Mouse (Mus musculus): ENCODE results near the gene Pet100.
"Not testable (repeated sequence)": the region's sequence is repeated elsewhere in the genome, so short reads cannot be mapped to it uniquely, and the experiment has no call there.

Pet100 gene

GRCm38 (mm10) chr8:3621199-3621970, at the start of gene Pet100, which contains the start of gene Xab2:
Pet100 (plus strand) TSS chr8:3621548.
Xab2 (minus strand) TSS chr8:3621316.
- DNase-seq, result peak; percentile 99

GRCm38 (mm10) chr8:3574546-3574945, 46.8 kb upstream of the Pet100 start:
- no peak for DNase-seq

- no peak for DNase-seq
These were observed 45.0 kb upstream of the Pet100 start for GRCm38 (mm10) chr8:3576211-3576960.

GRCm38 (mm10) chr8:3579390-3580364, 41.7 kb upstream of the Pet100 start:
- DNase-seq, result no peak

GRCm38 (mm10) chr8:3581961-3582360, 39.4 kb upstream of the Pet100 start:
- not testable (repeated sequence) for DNase-seq

- DNase-seq, result no peak
These were observed 34.9 kb upstream of the Pet100 start for GRCm38 (mm10) chr8:3586452-3586851.

- DNase-seq, result no peak
These were observed 34.4 kb upstream of the Pet100 start, which contains the start of gene Camsap3 for GRCm38 (mm10) chr8:3586993-3587390. Camsap3 (plus strand) TSS chr8:3587293.

- peak; percentile 72 to 80 for DNase-seq
These were observed 33.7 kb upstream of the Pet100 start for GRCm38 (mm10) chr8:3587391-3588257.

GRCm38 (mm10) chr8:3588258-3588633, 33.1 kb upstream of the Pet100 start:
- no peak for DNase-seq

- no peak for DNase-seq
These were observed 27.9 kb upstream of the Pet100 start for GRCm38 (mm10) chr8:3593470-3593869.

- DNase-seq, result no peak
These were observed 26.9 kb upstream of the Pet100 start for GRCm38 (mm10) chr8:3594466-3594865.

- no peak for DNase-seq
These were observed 23.3 kb upstream of the Pet100 start for GRCm38 (mm10) chr8:3598054-3598453.

GRCm38 (mm10) chr8:3599219-3599618, 22.1 kb upstream of the Pet100 start:
- no peak for DNase-seq

GRCm38 (mm10) chr8:3600401-3600800, 20.9 kb upstream of the Pet100 start:
- DNase-seq, result peak; percentile 55 to 72

GRCm38 (mm10) chr8:3603439-3603838, 17.9 kb upstream of the Pet100 start:
- no peak for DNase-seq

GRCm38 (mm10) chr8:3606593-3606992, 14.8 kb upstream of the Pet100 start:
- DNase-seq, result peak; percentile 29 to 56

GRCm38 (mm10) chr8:3607822-3608221, 13.5 kb upstream of the Pet100 start:
- DNase-seq, result no peak

GRCm38 (mm10) chr8:3609046-3609815, 12.1 kb upstream of the Pet100 start:
- no peak for DNase-seq

- DNase-seq, result peak in 1 of 2 experiments; percentile 53
These were observed 11.6 kb upstream of the Pet100 start for GRCm38 (mm10) chr8:3609816-3610150.

GRCm38 (mm10) chr8:3622119-3622518, 771 bp downstream of the Pet100 start:
- no peak for DNase-seq

- DNase-seq, result no peak
These were observed 4.1 kb downstream of the Pet100 start, which contains the start of gene Pcp2 for GRCm38 (mm10) chr8:3625445-3625844. Pcp2 (minus strand) TSS chr8:3625545.

Data from lung, postnatal 4 days (tissue).